Mouse (Mus musculus) embryonic facial prominence, embryonic 15.5 days (tissue): ENCODE measurements at regions not wholly inside any gene's neighbourhood (a gene's known extent, or its start where the extent isn't known, plus 50 kb on each side); places are given as distances from the start of the nearest gene placed in this dataset.

ENCODE experiments used
- ATAC-seq: fragments of 200-750 bp; cut with Nextera tagmentation; 2 replicates; pipeline ENCODE4 v1.8.0; 2017; ENCODE audit warnings: low read depth, moderate TSS enrichment; ENCODE audit not compliant: insufficient number of reproducible peaks, low FRiP score, low TSS enrichment
- H3K27ac ChIP-seq: fragments of 300-500 bp; sonication (generic); replicated peaks from 2 replicates; pipeline ENCODE4 v1.5.1; 2015; ENCODE audit warnings: mild to moderate bottlenecking, inconsistent platforms
- H3K27me3 ChIP-seq: fragments of 300-500 bp; sonication (generic); 2 replicates; pipeline ENCODE4 v1.6.1; 2015; ENCODE audit warnings: inconsistent platforms
- H3K36me3 ChIP-seq: fragments of 300-500 bp; sonication (generic); 2 replicates; pipeline ENCODE4 v1.6.1; 2015; ENCODE audit warnings: mild to moderate bottlenecking, inconsistent platforms
- H3K4me1 ChIP-seq: fragments of 300-500 bp; sonication (generic); 2 replicates; pipeline ENCODE4 v1.6.1; 2015; ENCODE audit warnings: inconsistent platforms
- H3K4me2 ChIP-seq: fragments of 300-500 bp; sonication (generic); replicated peaks from 2 replicates; pipeline ENCODE4 v1.6.1; 2015; ENCODE audit warnings: mild to moderate bottlenecking, inconsistent platforms
- H3K4me3 ChIP-seq: fragments of 300-500 bp; sonication (generic); replicated peaks from 2 replicates; pipeline ENCODE4 v1.5.1; 2015; ENCODE audit warnings: mild to moderate bottlenecking, inconsistent platforms
- H3K9ac ChIP-seq: fragments of 300-500 bp; sonication (generic); 2 replicates; pipeline ENCODE4 v1.6.1; 2015; ENCODE audit warnings: inconsistent platforms
- H3K9me3 ChIP-seq: fragments of 300-500 bp; sonication (generic); replicated peaks from 2 replicates; pipeline ENCODE4 v1.6.1; 2016; ENCODE audit warnings: inconsistent platforms
- WGBS: fragments of 180-500 bp; shearing (Covaris S2); methylation state at CpG from one replicate; pipeline ENCODE4 v1.1.7; 2015; 5-methylcytosine and 5-hydroxymethylcytosine counted together

DNA sequence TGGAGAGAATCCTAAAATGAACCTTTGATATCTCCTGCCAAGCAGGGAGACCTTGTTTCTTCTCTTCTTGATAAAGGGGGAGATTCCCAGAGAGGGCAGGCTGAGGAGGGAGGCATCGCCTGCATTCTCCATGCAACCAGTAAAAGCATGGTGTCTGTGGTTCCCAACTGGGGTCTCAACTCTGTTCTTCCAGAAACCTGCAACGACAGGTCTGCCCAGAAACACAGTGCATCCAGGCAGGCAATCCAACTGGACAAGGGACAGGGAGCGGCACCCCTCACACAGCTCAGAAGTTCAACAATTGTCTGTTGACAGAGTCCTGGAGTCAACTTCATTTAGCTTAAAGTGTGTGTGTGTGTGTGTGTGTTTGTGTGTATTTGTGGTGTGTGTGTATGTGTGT is 75.0 kb upstream of the Lrpprc start:
- Histone ChIP-seq H3K9ac (no peak overlapping the region), H3K27me3 (no peaks in the 10 kb centered on the region), H3K36me3 (no peaks in the 10 kb centered on the region), H3K4me3 (no peak overlapping the region), H3K4me1 (no peaks in the 10 kb centered on the region), H3K9me3 (no peaks in the 10 kb centered on the region), H3K4me2 (no peak overlapping the region), H3K27ac (no peak overlapping the region)
- ATAC-seq, result no peak
- 72% methylated on average over 3 of the region's 3 CpGs for WGBS

DNA sequence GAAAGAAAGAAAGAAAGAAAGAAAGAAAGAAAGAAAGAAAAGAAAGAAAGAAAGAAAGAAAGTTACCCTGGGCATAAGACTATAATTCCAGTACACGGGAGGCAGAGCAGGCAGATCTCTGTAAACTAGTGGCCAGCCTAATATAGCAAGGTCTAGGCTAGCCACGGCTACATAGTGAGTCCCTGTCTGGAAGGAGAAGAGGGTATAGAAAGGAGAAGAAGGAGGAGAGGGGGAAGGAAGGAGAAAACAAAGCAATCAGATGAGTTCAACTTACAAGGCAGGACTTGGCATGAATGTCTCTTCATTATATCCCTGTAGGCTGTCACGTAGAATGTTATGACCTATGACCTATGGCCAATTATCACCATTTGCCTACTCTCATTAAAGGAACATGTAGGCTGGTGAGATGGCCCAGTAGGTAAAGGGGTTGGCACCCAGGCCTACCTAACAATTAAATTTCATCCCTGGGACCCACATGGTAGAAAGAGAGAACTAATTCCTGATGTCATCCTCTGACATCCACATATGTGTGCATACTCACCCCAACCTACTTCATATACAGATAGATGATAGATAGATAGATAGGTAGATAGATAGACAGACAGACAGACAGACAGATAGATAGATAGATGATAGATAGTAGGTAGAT is 78.6 kb upstream of the Lrpprc start:
- no peak overlapping the region for H3K27ac ChIP-seq
- ATAC-seq, result no peak
- H3K4me3 ChIP-seq, result no peak overlapping the region
- H3K9ac ChIP-seq, result no peak overlapping the region
- H3K4me2 ChIP-seq, result no peak overlapping the region
- H3K27me3 ChIP-seq, result no peaks in the 10 kb centered on the region
- WGBS, result 74% methylated on average over 3 of the region's 3 CpGs
- no peaks in the 10 kb centered on the region for H3K9me3 ChIP-seq
- no peaks in the 10 kb centered on the region for H3K36me3 ChIP-seq
- no peaks in the 10 kb centered on the region for H3K4me1 ChIP-seq

DNA sequence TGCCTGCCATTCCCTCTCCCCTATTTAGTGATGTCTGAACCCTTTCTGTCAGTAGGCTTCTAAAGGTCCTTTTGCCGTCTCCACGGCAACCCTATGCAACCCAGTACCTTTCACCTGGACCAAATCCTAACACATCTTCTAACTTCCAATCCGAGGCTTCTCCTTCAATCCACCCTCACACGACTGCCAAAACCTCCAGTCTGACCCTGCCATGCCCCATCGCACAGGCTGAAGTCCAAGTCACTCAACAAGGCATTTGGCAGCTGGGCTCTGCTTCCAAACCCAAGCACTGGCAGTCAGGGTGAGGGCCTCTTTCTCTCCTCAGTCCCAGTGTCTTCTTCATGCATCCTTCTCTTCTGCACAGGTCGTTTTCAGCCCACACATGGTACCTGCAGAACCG is 83.0 kb upstream of the Lrpprc start:
- Histone ChIP-seq H3K4me1 (no peaks in the 10 kb centered on the region), H3K36me3 (no peaks in the 10 kb centered on the region), H3K27me3 (no peaks in the 10 kb centered on the region), H3K4me2 (no peak overlapping the region), H3K27ac (no peak overlapping the region), H3K9me3 (no peaks in the 10 kb centered on the region), H3K4me3 (no peak overlapping the region), H3K9ac (no peak overlapping the region)
- ATAC-seq, result no peak
- 77% methylated on average over 7 of the region's 7 CpGs for WGBS

DNA sequence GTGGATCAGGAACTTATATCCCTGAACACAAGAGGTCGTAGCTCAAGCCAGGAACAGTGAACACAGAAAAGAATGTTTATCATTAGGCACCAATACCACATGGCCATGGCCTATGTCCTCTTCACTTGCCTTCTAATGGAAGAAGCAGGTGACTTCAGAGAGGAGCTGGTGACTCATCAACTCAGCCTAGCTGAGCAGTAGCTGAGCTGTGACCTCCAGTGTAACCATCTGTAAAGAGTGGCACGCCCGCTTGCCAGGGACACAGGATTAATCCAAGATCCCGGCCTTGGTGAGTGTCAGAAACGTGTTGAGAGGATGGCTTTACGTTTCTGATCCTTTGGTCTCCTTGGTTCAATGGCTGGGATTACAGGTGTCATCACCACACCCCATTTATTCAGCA is 82.0 kb upstream of the Ppm1b start:
- no peak overlapping the region for H3K4me2 ChIP-seq
- 78% methylated on average over 6 of the region's 6 CpGs for WGBS
- H3K9ac ChIP-seq, result no peak overlapping the region
- no peak for ATAC-seq
- no peaks in the 10 kb centered on the region for H3K9me3 ChIP-seq
- H3K27ac ChIP-seq, result no peak overlapping the region
- no peaks in the 10 kb centered on the region for H3K36me3 ChIP-seq
- no peak overlapping the region for H3K4me3 ChIP-seq
- H3K27me3 ChIP-seq, result no peaks in the 10 kb centered on the region
- H3K4me1 ChIP-seq, result no peaks in the 10 kb centered on the region

DNA sequence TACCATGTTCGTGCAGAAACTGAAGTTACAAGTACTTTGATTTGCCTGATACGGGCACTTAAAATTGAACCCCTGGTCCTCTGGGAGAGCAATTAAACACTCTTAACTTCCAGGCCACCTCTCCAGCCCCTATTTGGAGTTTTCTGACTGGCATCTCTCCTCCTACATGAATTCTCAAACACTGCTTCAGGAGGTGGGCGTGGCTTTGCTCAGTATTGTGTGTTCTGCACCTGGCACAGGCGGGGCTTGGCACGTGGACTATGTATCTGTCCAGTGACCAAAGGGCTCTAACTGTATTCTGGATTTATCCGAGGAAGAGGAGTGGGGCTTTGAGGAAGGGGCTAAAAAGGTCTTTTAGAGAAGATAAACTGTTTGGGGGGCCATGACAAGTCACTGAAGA is 81.5 kb upstream of the Ppm1b start:
- WGBS, result 68% methylated on average over 6 of the region's 6 CpGs
- H3K9ac ChIP-seq, result no peak overlapping the region
- no peak for ATAC-seq
- no peaks in the 10 kb centered on the region for H3K9me3 ChIP-seq
- H3K27ac ChIP-seq, result no peak overlapping the region
- no peaks in the 10 kb centered on the region for H3K36me3 ChIP-seq
- H3K4me2 ChIP-seq, result no peak overlapping the region
- no peaks in the 10 kb centered on the region for H3K4me1 ChIP-seq
- no peak overlapping the region for H3K4me3 ChIP-seq
- no peaks in the 10 kb centered on the region for H3K27me3 ChIP-seq

DNA sequence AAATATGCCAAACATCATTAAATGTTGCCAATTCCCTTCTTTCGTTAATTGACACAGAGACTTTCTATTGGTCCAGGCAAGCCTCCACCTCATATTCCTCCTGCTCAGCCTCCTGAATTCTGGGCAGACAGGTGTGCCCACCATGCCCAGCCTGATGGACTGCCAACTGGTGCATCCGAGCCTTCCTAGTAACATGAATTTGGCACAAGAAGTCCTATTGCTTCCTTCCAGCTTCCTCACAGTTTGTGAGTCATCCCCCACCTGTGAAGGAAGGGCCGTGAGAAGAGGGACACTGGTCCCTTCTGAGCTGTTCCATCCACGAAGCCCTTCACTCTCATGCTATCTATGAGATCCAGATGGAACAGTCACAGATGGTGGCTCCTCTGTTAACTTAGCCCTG is 80.5 kb upstream of the Ppm1b start:
- H3K27me3 ChIP-seq, result no peaks in the 10 kb centered on the region
- H3K9ac ChIP-seq, result no peak overlapping the region
- H3K4me1 ChIP-seq, result no peaks in the 10 kb centered on the region
- WGBS, result 80% methylated on average over 4 of the region's 4 CpGs
- no peak overlapping the region for H3K27ac ChIP-seq
- no peaks in the 10 kb centered on the region for H3K36me3 ChIP-seq
- no peak overlapping the region for H3K4me3 ChIP-seq
- no peak overlapping the region for H3K4me2 ChIP-seq
- no peak for ATAC-seq
- H3K9me3 ChIP-seq, result no peaks in the 10 kb centered on the region

DNA sequence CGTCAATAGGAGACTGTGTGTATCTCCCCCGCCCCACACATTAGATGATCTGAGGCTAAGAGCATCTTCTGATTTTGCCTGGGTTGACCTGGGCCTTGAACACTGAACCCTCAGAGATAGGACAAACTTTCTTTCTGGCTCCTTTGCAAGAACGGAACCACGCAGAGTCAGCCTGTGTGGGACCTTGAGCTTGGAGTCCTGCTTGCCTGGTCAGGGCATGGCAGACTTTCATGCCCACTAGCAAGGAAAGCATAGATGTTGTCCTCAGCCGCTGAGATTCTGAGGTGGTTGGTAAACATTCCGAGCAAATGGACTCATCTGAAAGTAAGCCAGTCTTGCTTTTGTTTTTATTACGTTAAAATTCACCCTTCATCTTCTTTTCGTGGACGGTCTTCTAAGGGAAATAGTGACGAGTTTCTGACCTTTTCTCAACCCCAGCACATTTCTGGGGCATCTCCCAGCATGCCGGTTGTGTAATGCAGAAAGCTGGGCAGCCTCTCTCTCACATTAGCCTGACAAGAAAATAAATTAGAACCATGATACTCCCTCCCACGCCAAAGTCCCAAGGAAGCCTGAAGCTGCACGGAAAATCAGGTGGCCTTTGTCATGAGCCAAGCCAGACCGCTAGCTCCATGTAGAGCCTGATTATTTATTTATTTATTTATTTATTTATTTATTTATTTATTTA is 79.2 kb upstream of the Ppm1b start:
- WGBS, result 78% methylated on average over 14 of the region's 14 CpGs
- Histone ChIP-seq H3K27ac (no peak overlapping the region), H3K9me3 (no peaks in the 10 kb centered on the region), H3K9ac (no peak overlapping the region), H3K4me2 (no peak overlapping the region), H3K27me3 (no peaks in the 10 kb centered on the region), H3K4me1 (no peaks in the 10 kb centered on the region), H3K36me3 (no peaks in the 10 kb centered on the region), H3K4me3 (no peak overlapping the region)
- ATAC-seq, result 0 out of 2 replicates have a peak, but pooled peaks have one; percentile 40

DNA sequence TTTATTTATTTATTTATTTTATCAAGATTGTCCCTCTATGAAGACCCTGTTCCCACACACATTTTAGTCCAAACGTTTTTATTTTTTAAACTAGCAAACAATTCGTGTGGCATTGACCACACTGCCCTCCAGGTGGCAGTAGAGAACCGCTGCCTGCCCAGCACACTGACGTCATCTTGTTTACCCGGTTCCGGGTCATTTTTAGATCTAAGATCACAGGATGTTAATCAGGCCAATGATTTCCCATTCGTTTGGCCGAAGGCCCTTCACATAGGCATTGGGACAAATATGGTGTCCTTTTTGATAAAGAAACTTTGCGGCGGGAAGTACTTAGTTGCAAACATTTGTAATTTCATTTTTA is 78.7 kb upstream of the Ppm1b start:
- H3K9ac ChIP-seq, result no peak overlapping the region
- no peaks in the 10 kb centered on the region for H3K27me3 ChIP-seq
- peak overlapping the region; percentile 36 for H3K4me3 ChIP-seq
- H3K4me2 ChIP-seq, result peak overlapping the region; percentile 40
- no peaks in the 10 kb centered on the region for H3K9me3 ChIP-seq
- H3K36me3 ChIP-seq, result no peaks in the 10 kb centered on the region
- no peaks in the 10 kb centered on the region for H3K4me1 ChIP-seq
- H3K27ac ChIP-seq, result no peak overlapping the region
- peak; percentile 32; the same call in 1 of the 2 replicates for ATAC-seq
- 16% methylated on average over 10 of the region's 10 CpGs for WGBS

DNA sequence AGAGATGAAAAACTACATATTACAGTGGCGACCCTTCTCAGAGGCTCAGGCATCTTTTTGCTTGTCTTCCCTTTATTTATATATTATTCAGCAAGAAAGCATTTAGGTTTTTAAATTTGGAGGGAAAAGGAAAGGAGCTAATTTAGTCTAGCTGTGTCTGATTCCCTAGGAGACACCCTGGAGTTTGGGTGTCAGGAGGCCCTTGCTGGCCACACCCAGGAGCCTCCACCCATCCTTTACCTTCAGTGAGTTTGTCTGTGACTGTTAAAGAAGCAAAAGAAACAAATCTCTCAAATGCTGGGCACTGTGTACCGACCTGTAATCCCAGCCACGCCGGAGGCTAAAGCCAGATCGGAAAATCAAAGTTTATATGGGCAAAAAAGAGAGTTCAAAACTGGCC is 78.2 kb upstream of the Ppm1b start:
- Histone ChIP-seq H3K4me2 (peak overlapping the region; percentile 40), H3K27me3 (no peaks in the 10 kb centered on the region), H3K9ac (no peak overlapping the region), H3K9me3 (no peaks in the 10 kb centered on the region), H3K36me3 (no peaks in the 10 kb centered on the region), H3K4me3 (peak overlapping the region; percentile 36; the same call in 1 of the 2 replicates), H3K27ac (no peak overlapping the region), H3K4me1 (no peaks in the 10 kb centered on the region)
- ATAC-seq, result no peak
- 83% methylated on average over 5 of the region's 5 CpGs for WGBS

DNA sequence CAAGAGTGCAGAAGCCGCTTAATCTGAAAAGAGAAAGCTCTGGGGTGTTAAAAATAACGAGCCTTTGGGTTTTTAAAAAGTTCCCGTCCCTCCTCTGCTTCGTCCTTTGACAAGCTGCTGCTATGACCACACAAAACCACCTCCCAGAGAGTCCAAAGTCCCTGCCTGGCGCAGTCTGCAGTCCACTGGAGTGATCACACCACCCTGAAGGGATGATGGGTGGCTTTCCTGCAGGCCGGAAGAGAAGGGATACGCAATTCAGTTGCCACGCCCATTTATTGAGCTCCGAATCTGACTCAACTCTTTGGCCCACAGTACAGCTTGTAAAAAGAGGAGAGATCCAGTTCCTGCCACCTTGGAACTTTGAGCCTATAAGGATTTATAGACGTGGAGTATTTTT is 77.4 kb upstream of the Ppm1b start:
- no peaks in the 10 kb centered on the region for H3K9me3 ChIP-seq
- H3K4me3 ChIP-seq, result no peak overlapping the region
- no peak overlapping the region for H3K27ac ChIP-seq
- no peaks in the 10 kb centered on the region for H3K27me3 ChIP-seq
- no peaks in the 10 kb centered on the region for H3K36me3 ChIP-seq
- WGBS, result 81% methylated on average over 10 of the region's 10 CpGs
- no peak overlapping the region for H3K4me2 ChIP-seq
- no peak for ATAC-seq
- H3K4me1 ChIP-seq, result no peaks in the 10 kb centered on the region
- no peak overlapping the region for H3K9ac ChIP-seq

DNA sequence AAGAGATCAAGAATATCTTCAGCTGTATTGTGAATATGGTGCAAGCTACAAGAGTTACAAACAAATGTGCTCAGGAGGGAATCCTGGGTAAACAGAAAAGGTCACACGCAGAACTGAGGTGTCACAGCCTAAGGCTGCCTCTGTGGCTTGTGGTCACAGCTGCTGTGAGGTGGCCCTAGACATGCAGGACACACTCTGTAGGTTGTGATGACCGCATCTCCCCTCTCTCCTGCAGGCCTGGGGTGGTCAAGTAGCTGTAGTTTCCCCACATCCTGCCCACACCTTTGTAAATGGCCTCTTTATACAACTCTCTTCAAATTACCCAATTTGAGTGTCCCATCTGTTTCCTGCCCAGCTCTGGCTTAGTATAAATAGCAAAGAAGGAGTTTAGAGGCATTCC is 75.6 kb upstream of the Ppm1b start:
- Histone ChIP-seq H3K4me1 (no peaks in the 10 kb centered on the region), H3K9ac (no peak overlapping the region), H3K4me2 (no peak overlapping the region), H3K9me3 (no peaks in the 10 kb centered on the region), H3K36me3 (no peaks in the 10 kb centered on the region), H3K27ac (no peak overlapping the region), H3K27me3 (no peaks in the 10 kb centered on the region), H3K4me3 (no peak overlapping the region)
- 79% methylated on average over 2 of the region's 2 CpGs for WGBS
- ATAC-seq, result no peak

DNA sequence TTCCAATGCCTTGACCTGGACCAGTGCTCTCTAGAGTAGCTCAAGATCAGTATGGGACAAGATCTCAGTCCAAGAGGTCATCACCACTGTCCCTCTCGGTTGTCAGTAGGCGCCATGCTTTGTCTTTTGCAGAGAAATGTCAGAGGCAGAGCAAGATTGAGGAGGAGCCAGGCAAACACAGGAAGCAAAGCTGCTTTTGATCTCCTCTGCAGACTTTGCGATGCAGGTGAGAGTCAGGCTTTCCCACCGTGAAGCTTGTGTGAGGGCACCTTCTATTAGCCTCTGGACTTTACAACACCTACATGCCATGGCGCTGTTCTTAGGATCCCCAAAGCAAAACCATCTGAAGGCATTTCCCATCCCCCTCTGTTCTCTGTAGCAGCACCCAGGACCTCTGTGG is 68.0 kb upstream of the Ppm1b start:
- Histone ChIP-seq H3K36me3 (no peaks in the 10 kb centered on the region), H3K9ac (no peak overlapping the region), H3K27me3 (no peaks in the 10 kb centered on the region), H3K27ac (no peak overlapping the region), H3K4me3 (no peak overlapping the region), H3K9me3 (no peaks in the 10 kb centered on the region), H3K4me2 (no peak overlapping the region), H3K4me1 (no peaks in the 10 kb centered on the region)
- 88% methylated on average over 5 of the region's 5 CpGs for WGBS
- ATAC-seq, result no peak
